Mouse (Mus musculus) layer of hippocampus, postnatal 10 days (tissue): ENCODE measurements at regions not wholly inside any gene's neighbourhood (a gene's known extent, or its start where the extent isn't known, plus 50 kb on each side); places are given as distances from the start of the nearest gene placed in this dataset.

Experiments used
- DNase-seq, 2 experiments: peaks; one replicate each; pipeline ENCODE4 v3.0.0; 2021; ENCODE audit warnings: low spot score in 2 of 2

- DNase-seq, result no peak
Observed at GRCm38 (mm10) chr1:127011901-127012300, 181.3 kb upstream of the Nckap5 start.

- no peak for DNase-seq
Observed at GRCm38 (mm10) chr1:127009699-127010098, 179.1 kb upstream of the Nckap5 start.

DNA sequence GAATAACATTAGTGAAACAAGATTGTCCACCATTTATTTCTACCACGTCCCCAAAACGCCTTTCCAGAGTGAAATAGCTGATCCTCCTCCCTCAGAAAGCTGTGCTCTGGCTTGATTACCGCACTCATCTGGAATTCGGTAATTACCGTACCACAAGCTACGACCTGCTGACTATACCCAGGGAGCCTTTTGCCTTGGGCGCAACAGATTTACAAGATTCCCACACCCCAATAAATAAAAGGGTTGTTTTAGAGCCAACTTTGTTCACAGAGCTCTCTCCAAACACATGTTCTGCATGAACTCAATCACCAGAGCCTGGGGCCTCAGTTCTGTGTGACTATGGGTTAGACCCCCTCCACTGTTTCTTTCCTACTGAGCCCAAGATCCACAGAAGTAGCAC lies 171.1 kb upstream of the Nckap5 start:
- DNase-seq, result no peak

DNA sequence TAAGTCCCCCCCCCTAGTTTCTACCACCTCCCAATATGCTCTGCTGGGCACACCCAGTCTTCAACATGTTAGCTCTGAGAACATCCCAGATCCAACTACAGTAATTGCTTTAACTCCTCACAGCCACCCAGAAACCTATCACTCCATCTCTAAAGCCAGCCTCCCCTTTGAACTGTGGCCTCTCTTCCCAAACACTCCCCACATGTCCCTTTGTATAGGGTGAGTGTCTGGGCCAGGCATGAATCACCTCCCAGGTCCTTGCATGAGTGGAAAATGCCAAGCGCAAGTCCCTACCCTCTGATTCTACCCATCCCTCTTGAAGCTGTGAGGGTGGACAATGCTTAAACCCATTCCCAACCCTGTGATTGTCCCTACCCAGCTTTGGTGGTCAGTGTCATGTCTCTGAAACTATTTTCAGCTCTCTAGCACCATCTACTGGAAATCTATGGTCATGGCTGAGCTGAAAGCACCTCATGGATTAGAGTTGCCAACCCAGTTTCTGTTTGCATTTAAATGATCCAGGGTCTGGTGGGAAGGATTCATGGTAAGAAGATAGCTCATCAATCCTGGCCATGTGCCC lies 162.6 kb upstream of the Nckap5 start:
- DNase-seq, result peak; percentile 58 to 69

DNA sequence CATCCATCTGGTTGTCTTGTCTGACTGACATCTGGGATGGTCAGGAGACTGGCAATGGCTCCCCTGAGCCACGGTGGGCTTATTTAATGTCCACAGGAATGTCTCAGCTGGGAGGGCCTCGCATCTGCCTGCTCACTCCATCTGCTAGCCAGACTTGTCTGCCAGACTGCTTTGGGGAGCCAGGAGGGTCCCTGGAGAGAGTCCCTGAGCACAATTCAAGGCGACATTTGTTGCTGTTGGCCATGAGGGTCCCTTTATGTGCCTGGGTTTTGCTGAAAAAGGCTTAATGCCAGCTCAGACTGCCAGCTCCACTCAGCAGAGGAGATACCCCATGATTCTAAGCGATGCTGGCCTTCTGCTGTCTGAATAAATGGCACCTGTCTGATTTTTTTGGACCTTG lies 161.8 kb upstream of the Nckap5 start:
- peak; percentile 58 to 61 for DNase-seq

- no peak for DNase-seq
Observed at GRCm38 (mm10) chr1:126982805-126983204, 152.2 kb upstream of the Nckap5 start.

- DNase-seq, result no peak
Observed at GRCm38 (mm10) chr1:126980311-126980710, 149.7 kb upstream of the Nckap5 start.

- DNase-seq, result no peak
Observed at GRCm38 (mm10) chr1:126973871-126974270, 143.3 kb upstream of the Nckap5 start.

GRCm38 (mm10) chr1:126971777-126972421 lies 141.3 kb upstream of the Nckap5 start:
- DNase-seq, result no peak

DNA sequence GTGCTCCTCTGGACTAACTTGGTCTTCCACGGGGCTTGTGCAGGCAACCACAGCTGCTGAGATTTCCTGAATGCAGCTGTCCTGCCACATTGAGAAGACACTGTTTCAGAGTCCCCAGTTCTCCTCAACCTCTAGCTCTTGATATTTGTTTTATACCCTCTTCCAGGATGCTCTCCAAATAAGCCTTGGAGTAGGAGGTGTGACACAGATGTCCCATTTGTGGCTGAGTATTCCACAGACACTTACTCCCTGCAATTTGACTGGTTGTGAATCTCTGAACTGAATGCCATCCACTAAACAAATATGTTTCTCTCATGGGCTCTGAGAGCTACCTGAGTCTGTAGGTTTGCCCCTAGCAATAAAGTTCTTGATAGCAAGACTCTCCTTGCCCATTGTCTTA lies 140.5 kb upstream of the Nckap5 start:
- no peak for DNase-seq

- no peak for DNase-seq
Observed at GRCm38 (mm10) chr1:126966394-126966793, 135.8 kb upstream of the Nckap5 start.

DNA sequence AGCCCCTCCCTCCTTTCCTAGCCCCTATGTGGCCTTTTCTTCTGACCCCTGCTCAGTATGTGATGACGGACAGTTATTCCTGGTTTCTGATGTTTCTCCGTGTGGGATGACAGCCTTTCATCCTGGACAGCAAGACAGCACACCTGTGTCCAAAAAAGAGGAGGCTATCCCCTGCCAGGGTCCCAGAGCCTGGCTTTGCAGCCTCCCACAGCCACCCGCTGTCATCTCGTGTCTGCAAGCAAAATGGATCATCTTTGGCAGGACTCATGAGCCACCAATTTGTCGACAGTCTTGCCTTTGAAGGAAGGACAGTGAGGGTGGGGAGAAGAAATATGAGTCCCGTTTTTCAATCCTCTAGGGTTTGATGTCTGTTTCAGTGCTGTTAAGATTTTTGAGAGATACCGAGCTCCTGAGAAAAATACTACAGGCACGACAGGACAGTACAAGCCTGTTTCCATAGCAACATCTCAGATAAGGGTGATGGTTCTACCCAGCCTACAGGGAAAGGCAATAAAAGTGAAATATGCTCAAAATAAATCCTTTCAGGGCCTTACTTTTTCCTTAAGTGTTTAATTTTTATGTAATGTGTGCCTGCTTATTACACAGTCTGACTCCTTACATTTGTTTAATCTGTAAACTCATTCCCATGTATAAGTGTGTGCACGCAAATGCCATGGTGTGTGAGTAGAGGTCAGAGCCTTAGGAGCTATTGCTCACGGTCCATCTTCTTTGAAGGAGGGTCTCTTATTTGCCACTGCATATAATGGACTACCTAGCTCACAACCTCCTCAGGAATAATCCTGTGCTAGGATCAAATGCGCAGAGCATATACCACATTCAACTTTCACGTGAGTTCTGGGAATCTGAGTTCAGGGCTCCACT lies 125.5 kb upstream of the Nckap5 start:
- no peak for DNase-seq

GRCm38 (mm10) chr1:126947860-126948259 lies 117.3 kb upstream of the Nckap5 start:
- DNase-seq, result no peak

DNA sequence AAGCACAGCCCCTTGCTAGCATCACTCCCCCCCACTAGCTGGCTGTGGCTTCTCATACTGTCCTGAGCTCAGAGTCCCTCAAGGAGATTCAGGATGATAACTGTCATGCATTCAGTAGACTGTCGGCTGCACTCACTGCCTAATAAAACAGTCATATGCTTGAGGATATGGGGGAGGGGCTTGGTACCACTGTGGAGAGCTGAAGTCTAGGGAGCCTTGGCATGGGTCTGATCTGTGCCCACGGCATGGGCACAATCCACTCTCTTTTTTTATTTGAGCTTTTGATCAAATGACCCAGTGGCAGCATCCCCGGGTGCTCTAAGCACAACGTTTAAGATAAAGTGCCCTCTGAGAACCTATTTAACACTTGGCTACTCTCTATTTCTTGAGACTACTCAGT lies 102.1 kb upstream of the Nckap5 start:
- DNase-seq, result no peak

DNA sequence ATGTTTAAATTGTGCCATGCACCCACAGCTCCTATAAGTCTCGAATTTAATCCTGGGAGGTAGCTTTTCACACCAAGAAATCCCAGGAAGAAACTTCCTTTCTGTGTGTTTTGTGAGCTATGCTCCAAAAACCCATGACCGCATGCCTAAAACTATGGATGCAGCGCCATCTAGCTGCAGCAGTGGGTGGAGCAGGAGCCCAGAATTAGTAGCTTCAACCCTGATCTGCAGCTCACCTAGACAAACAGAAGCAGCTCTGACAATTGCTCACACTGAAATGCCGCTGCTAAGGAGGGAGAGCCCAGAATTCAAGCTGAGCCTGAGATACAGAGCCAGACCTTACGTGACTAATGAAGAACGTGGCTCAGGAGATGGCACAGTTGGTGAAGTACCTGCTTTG lies 101.2 kb upstream of the Nckap5 start:
- peak; percentile 95 to 96 for DNase-seq

DNA sequence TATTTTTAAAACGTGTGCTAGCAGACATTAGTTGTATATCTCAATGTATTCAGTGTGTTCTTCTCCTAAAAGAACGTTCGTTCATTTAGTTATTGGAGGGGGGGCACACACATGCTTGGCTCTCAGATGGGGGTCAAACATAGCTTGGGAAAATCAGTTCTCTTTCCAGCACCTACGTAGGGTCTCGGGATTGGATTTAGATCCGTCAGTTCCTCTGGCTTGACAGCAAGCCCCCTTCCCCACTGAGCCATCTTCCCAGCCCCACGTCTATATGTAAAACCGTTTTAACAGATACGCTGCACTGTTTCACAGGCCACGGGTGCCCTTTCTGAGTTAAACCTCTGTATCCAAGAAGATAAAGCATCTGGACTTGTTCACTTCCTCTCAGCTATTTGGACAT lies 100.5 kb upstream of the Nckap5 start:
- no peak for DNase-seq

DNA sequence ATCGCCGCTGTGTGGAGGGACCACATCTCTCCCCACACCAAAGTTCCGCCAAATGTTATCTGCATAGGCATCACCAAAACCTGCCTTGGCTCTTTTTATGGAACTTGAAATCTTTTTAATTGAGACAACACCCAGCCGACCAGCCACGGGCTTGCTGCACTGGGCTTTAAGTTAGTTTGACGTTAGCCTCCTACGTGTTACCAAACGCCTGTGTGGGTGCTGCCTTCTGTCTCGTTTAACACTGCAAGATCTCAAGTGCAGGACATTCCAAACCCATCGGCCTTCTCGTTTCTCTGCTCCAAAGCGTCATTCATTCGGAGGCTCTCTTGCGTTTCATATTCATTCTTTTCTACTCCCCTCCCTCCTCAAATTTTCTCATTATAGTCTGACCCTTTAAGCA lies 100.0 kb upstream of the Nckap5 start:
- no peak for DNase-seq

- DNase-seq, result peak; percentile 48 to 65
Observed at GRCm38 (mm10) chr1:126929666-126930065, 99.1 kb upstream of the Nckap5 start.

- no peak for DNase-seq
Observed at GRCm38 (mm10) chr1:126928186-126928585, 97.6 kb upstream of the Nckap5 start.

- DNase-seq, result peak; percentile 85 to 86
Observed at GRCm38 (mm10) chr1:126925150-126926035, 94.8 kb upstream of the Nckap5 start.

GRCm38 (mm10) chr1:126923981-126924380 lies 93.4 kb upstream of the Nckap5 start:
- no peak for DNase-seq
